ENCODE assay signal across 25 mouse cellular contexts in the genomic region with DNA sequence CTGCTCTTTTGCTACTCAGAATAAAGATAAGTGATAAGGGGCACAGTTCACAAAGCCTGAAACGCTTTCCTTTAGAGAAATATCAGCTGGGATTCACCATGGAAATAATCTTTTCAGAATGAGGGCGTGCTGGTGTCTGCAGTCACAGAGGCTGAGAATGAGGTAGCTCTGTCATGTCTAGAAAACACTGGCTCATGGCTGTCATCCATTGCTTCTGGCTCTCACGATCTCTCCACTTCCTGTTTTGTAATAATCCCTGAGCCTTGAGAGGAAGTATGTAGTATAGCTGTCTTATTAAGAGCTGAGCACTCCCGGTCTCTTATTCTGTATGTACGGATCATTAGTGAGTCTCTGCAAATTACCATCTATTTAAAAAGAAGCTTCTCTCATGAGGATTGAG. TPM values are rescaled to one million over a fixed set of nuclear protein-coding genes. Genes with fewer than 3 reads are reported as not detected.
DNase-seq lines count a peak whose midpoint lies in the region; ATAC-seq and TF ChIP-seq lines count a peak whose summit lies in the region.
"Had no signal": no experiment of that assay in that cellular context is flagged by ENCODE, and none has a peak within 500 bp of the region (broad histone marks: within the 10 kb centered on the region; RNA-seq: fewer than 3 reads in every experiment).

No protein-coding gene starts in this region.

- no peak for TF ChIP-seq CTCF in liver, postnatal 0 days (IDR thresholded peaks at IDR 0.05; ENCODE audit: low read depth)

- no peak for ATAC-seq in liver, postnatal 0 days
- no peak for ATAC-seq in liver, embryonic 11.5 days (replicated peaks; ENCODE audit: low FRiP score)
- ATAC-seq in common myeloid progenitor, adult 5-6 weeks (replicated peaks; ENCODE audit: low read depth, poor library complexity, severe bottlenecking) = peak; percentile 73
- ATAC-seq in monocyte, adult 5-6 weeks (replicated peaks; ENCODE audit: insufficient number of reproducible peaks, low FRiP score, low TSS enrichment, poor library complexity, severe bottlenecking) = peak; percentile 68
- ATAC-seq: forebrain, embryonic 13.5 days; Patski had no signal

- WGBS in liver, postnatal 0 days (ENCODE audit: insufficient replicate concordance) = 38% methylated on average over 5 of the region's 5 CpGs
- WGBS in liver, embryonic 11.5 days = 55% methylated on average over 5 of the region's 5 CpGs

- no peaks in the 10 kb centered on the region for H3K36me3 ChIP-seq in liver, postnatal 0 days (replicated peaks; ENCODE audit: insufficient read depth, low read length)
- no peaks in the 10 kb centered on the region for H3K36me3 ChIP-seq in liver, embryonic 11.5 days (ENCODE audit: control insufficient read depth, insufficient read depth, low read length)
- H3K36me3 ChIP-seq: heart, embryonic 15.5 days; hindbrain, embryonic 10.5 days; limb, embryonic 12.5 days; liver, embryonic 15.5 days had no signal

- no peaks in the 10 kb centered on the region for H3K27me3 ChIP-seq in liver, postnatal 0 days (ENCODE audit: insufficient read depth, low read length)
- H3K27me3 ChIP-seq in liver, embryonic 11.5 days (replicated peaks; ENCODE audit: control insufficient read depth, insufficient read depth, low read length) = no peaks in the 10 kb centered on the region
- H3K27me3 ChIP-seq: forebrain, embryonic 13.5 days; heart, embryonic 15.5 days; limb, embryonic 12.5 days; liver, embryonic 15.5 days had no signal

- no peaks in the 10 kb centered on the region for H3K4me1 ChIP-seq in liver, postnatal 0 days (ENCODE audit: insufficient read depth)
- H3K4me1 ChIP-seq in liver, embryonic 11.5 days (replicated peaks; ENCODE audit: control insufficient read depth, insufficient read depth, low read length) = no peaks in the 10 kb centered on the region
- H3K4me1 ChIP-seq: forebrain, embryonic 13.5 days; heart, embryonic 15.5 days; hindbrain, embryonic 10.5 days; limb, embryonic 12.5 days; liver, embryonic 15.5 days had no signal

- no peaks in the 10 kb centered on the region for H3K9me3 ChIP-seq in liver, postnatal 0 days (ENCODE audit: low read length)
- no peaks in the 10 kb centered on the region for H3K9me3 ChIP-seq in liver, embryonic 11.5 days (ENCODE audit: control insufficient read depth, low read length)
- H3K9me3 ChIP-seq: forebrain, embryonic 13.5 days; heart, embryonic 15.5 days; hindbrain, embryonic 10.5 days; limb, embryonic 12.5 days; liver, embryonic 15.5 days had no signal

- DNase-seq in liver, postnatal 0 days = no peak
- DNase-seq in liver, embryonic 11.5 days (ENCODE audit: low spot score) = no peak
- peak; percentile 3 for DNase-seq in Muller cell, postnatal 12 days (ENCODE audit: inconsistent ontology term)
- DNase-seq in left cerebral cortex, adult 8-10 months (ENCODE audit: low spot score in 2 of 2) = no peak
- DNase-seq in urinary bladder, adult 18-20 months (ENCODE audit: low spot score in 2 of 2) = no peak
- DNase-seq in urinary bladder, postnatal 14 days (ENCODE audit: low spot score) = no peak
- DNase-seq: adrenal gland, postnatal 25 days; cerebellum, adult 8-10 months; gastrocnemius, postnatal 14 days; kidney, postnatal 36 days; midbrain, embryonic 14.5 days; right cerebral cortex, postnatal 4 days had no signal

- no peak overlapping the region for H3K4me3 ChIP-seq in liver, postnatal 0 days (ENCODE audit: low read depth, low read length)
- no peak overlapping the region for H3K4me3 ChIP-seq in liver, embryonic 11.5 days (ENCODE audit: low read depth, low read length)
- H3K4me3 ChIP-seq: forebrain, embryonic 13.5 days; heart, embryonic 15.5 days; hindbrain, embryonic 10.5 days; limb, embryonic 12.5 days; liver, embryonic 15.5 days had no signal

- H3K9ac ChIP-seq in liver, postnatal 0 days (replicated peaks) = no peak overlapping the region
- no peak overlapping the region for H3K9ac ChIP-seq in liver, embryonic 11.5 days (ENCODE audit: low read depth, low read length)
- H3K9ac ChIP-seq: forebrain, embryonic 13.5 days; heart, embryonic 15.5 days; limb, embryonic 12.5 days; liver, embryonic 15.5 days had no signal

- no peak for TF ChIP-seq EP300 in liver, postnatal 0 days (IDR thresholded peaks at IDR 0.05; ENCODE audit: low read depth)

- H3K27ac ChIP-seq in liver, postnatal 0 days (ENCODE audit: low read depth) = no peak overlapping the region
- no peak overlapping the region for H3K27ac ChIP-seq in liver, embryonic 11.5 days (ENCODE audit: low read depth, low read length)
- H3K27ac ChIP-seq: forebrain, embryonic 13.5 days; heart, embryonic 15.5 days; hindbrain, embryonic 10.5 days; limb, embryonic 12.5 days; liver, embryonic 15.5 days; stomach, postnatal 0 days had no signal

- 0 out of 2 replicates have a peak overlapping the region, but pooled peaks have one; percentile 48 for H3K4me2 ChIP-seq in liver, postnatal 0 days (ENCODE audit: low read depth, low read length)
- H3K4me2 ChIP-seq in liver, embryonic 11.5 days = no peak overlapping the region
- H3K4me2 ChIP-seq: forebrain, embryonic 13.5 days; heart, embryonic 15.5 days; limb, embryonic 12.5 days; liver, embryonic 15.5 days had no signal

RNA-seq across cellular contexts. Expression of gene Gm49368, which starts 3.1 kb away (rescaled TPM):
- polyA plus RNA-seq in liver, postnatal 0 days (2015; fragmentation: Nextera tagmentation; extraction: Ambion mirVana) = 0.51 TPM in 1 of 2 replicates, not detected in the other
- not detected in 2 replicates for polyA plus RNA-seq in liver, embryonic 11.5 days (2014; fragmentation: Nextera tagmentation; extraction: Ambion mirVana)
- not detected in 2 replicates for total RNA-seq in common myeloid progenitor, adult 5-6 weeks (2017)
- total RNA-seq in monocyte, adult 5-6 weeks (2017) = 33.7 to 34.7 TPM in 2 of 3 replicates, not detected in the other
- under 1 TPM in 2 of 4 experiments, not detected in 2; 0.14 to 0.18 TPM for total RNA-seq in left cerebral cortex, adult 8-10 months (2022)
- total RNA-seq: adrenal gland, postnatal 25 days; gastrocnemius, postnatal 14 days; layer of hippocampus, postnatal 10 days had no signal
- polyA plus RNA-seq: embryonic facial prominence, embryonic 11.5 days; forebrain, embryonic 13.5 days; heart, embryonic 15.5 days; kidney, embryonic 14.5 days; limb, embryonic 12.5 days; midbrain, embryonic 14.5 days; Patski; stomach, postnatal 0 days; thymus, postnatal 0 days had no signal

RNA-seq across cellular contexts. Expression of gene Itgam, which starts 3.1 kb away (rescaled TPM):
- 5.1 and 6.1 TPM in 2 replicates for polyA plus RNA-seq in liver, postnatal 0 days (2015; fragmentation: Nextera tagmentation; extraction: Ambion mirVana)
- 1.8 and 1.9 TPM in 2 replicates for polyA plus RNA-seq in liver, embryonic 11.5 days (2014; fragmentation: Nextera tagmentation; extraction: Ambion mirVana)
- 10.8 and 12.8 TPM in 2 replicates for total RNA-seq in common myeloid progenitor, adult 5-6 weeks (2017)
- total RNA-seq in monocyte, adult 5-6 weeks (2017) = 419 to 520 TPM (median 447 TPM) in 3 replicates
- total RNA-seq in left cerebral cortex, adult 8-10 months (2022) = 10 to 100 TPM; 11.2 to 21.7 (median 15.7) TPM
- polyA plus RNA-seq: Patski had no signal

Comparison
In these comparisons a context has a peak if more than half of its experiments do, and no peak if none do; other contexts are left out.
1. ATAC-seq: peak in common myeloid progenitor, adult 5-6 weeks (single experiment) and monocyte, adult 5-6 weeks (single experiment); none in liver, postnatal 0 days (single experiment) and liver, embryonic 11.5 days (single experiment).
2. RNA of gene Itgam, which starts 3.1 kb away (total RNA-seq): 419 to 520 TPM in monocyte, adult 5-6 weeks; 11.2 to 21.7 TPM in left cerebral cortex, adult 8-10 months and 10.8 to 12.8 TPM in common myeloid progenitor, adult 5-6 weeks; every median in the first group is over 10 times any median in the second.